Mouse (Mus musculus) liver, embryonic 14.5 days (tissue): ENCODE results near the gene Relb. TPM values are rescaled to one million over a fixed set of nuclear protein-coding genes. Genes with fewer than 3 reads are reported as not detected.

Source experiments
- ATAC-seq: fragments of 200-750 bp; cut with Nextera tagmentation; 2 replicates; pipeline ENCODE4 v1.8.0; 2017; ENCODE audit warnings: moderate number of reproducible peaks, mild to moderate bottlenecking, moderate library complexity; ENCODE audit not compliant: insufficient read depth
- DNase-seq, 3 experiments: peaks; one replicate each; pipeline ENCODE4 v3.0.0-alpha.2; 2012 to 2013; ENCODE audit warnings: low read depth in 3 of 3, low spot score in 3 of 3
- H3K27ac ChIP-seq: fragments of 300-500 bp; sonication (generic); 2 replicates; pipeline ENCODE4 v1.5.1; 2014; ENCODE audit warnings: moderate library complexity, mild to moderate bottlenecking, control low read depth, inconsistent platforms
- H3K27me3 ChIP-seq: fragments of 300-500 bp; sonication (generic); 2 replicates; pipeline ENCODE4 v1.6.1; 2014; ENCODE audit warnings: mild to moderate bottlenecking, low read length, moderate library complexity; ENCODE audit not compliant: control insufficient read depth, insufficient read depth
- H3K36me3 ChIP-seq: fragments of 300-500 bp; sonication (generic); replicated peaks from 2 replicates; pipeline ENCODE4 v1.6.1; 2014; ENCODE audit warnings: low read depth; ENCODE audit not compliant: control insufficient read depth, insufficient read depth
- H3K4me1 ChIP-seq, 2 experiments: fragments of 200-500 bp in 1 of 2; fragments of 300-500 bp in 1 of 2; sonication (generic) in 1 of 2; replicated peaks; 2 replicates each; pipeline ENCODE4 v1.6.1; 2012 to 2014; ENCODE audit warnings: antibody characterized with exemption in 1 of 2, inconsistent platforms in 1 of 2, low read length in 1 of 2; ENCODE audit not compliant: control insufficient read depth in 2 of 2, insufficient read depth in 2 of 2
- H3K4me2 ChIP-seq: fragments of 300-500 bp; sonication (generic); 2 replicates; pipeline ENCODE4 v1.6.1; 2014; ENCODE audit warnings: low read depth, mild to moderate bottlenecking, control low read depth, moderate library complexity
- H3K4me3 ChIP-seq, 2 experiments: fragments of 200-500 bp in 1 of 2; fragments of 300-500 bp in 1 of 2; sonication (generic) in 1 of 2; 2 replicates each; pipeline ENCODE4 v1.5.1; 2012 to 2014; ENCODE audit warnings: low read depth in 2 of 2, low read length in 2 of 2, mild to moderate bottlenecking in 2 of 2, control low read depth in 1 of 2, inconsistent platforms in 1 of 2, moderate library complexity in 1 of 2; ENCODE audit not compliant: insufficient read depth in 1 of 2
- H3K9ac ChIP-seq: fragments of 300-500 bp; sonication (generic); replicated peaks from 2 replicates; pipeline ENCODE4 v1.6.1; 2014; ENCODE audit warnings: mild to moderate bottlenecking, control low read depth, moderate library complexity
- H3K9me3 ChIP-seq: fragments of 300-500 bp; sonication (generic); 2 replicates; pipeline ENCODE4 v1.6.1; 2016; ENCODE audit warnings: low read length, mixed read lengths; ENCODE audit not compliant: control insufficient read depth
- CTCF ChIP-seq: IDR thresholded peaks from 2 replicates; pipeline ENCODE4 v1.5.1; 2016; ENCODE audit warnings: antibody characterized with exemption, low read depth, control low read depth
- EP300 ChIP-seq: IDR thresholded peaks from 2 replicates; pipeline ENCODE4 v1.6.1; 2016; ENCODE audit warnings: antibody characterized with exemption, low read depth
- WGBS: fragments of 180-500 bp; shearing (Covaris S2); extraction: QIAGEN DNeasy Blood & Tissue Kit; methylation state at CpG from one replicate; pipeline ENCODE4 v1.1.7; 2014; ENCODE audit not compliant: insufficient replicate concordance; 5-methylcytosine and 5-hydroxymethylcytosine counted together
- polyA plus RNA-seq, 2 experiments: library from polyadenylated mRNA; depleted of rRNA in 1 of 2; stranded (reverse) in 1 of 2; unstranded in 1 of 2; fragments of >200 nt; fragmentation: Nextera tagmentation in 1 of 2; extraction: Ambion mirVana in 1 of 2; gene quantifications; 2 replicates each; pipeline versions ENCODE4 v1.2.1 to v1.2.3; 2012 to 2014

The Relb gene
- polyA plus RNA-seq, 2 experiments, result 0.89 to 1.1 TPM

- H3K27me3 ChIP-seq, result no peaks in the 10 kb centered on the region
- no peak overlapping the region for H3K4me3 ChIP-seq
- H3K9ac ChIP-seq, result no peak overlapping the region
- TF ChIP-seq EP300 (no peak), CTCF (peak; percentile 87)
- DNase-seq (peak in 2 of 3 experiments; percentile 54 to 56), ATAC-seq (no peak; the same call in 1 of the 2 replicates)
- H3K36me3 ChIP-seq, result peaks cover 53% of the 10 kb centered on the region
- 23% methylated on average over 3 of the region's 3 CpGs for WGBS
- no peak overlapping the region for H3K27ac ChIP-seq
- no peaks in the 10 kb centered on the region for H3K9me3 ChIP-seq
- H3K4me1 ChIP-seq, result peaks cover 7 to 15% of the 10 kb centered on the region in 2 experiments; a peak in 3 of 4 replicates
- H3K4me2 ChIP-seq, result no peak overlapping the region
Measured at GRCm38 (mm10) chr7:19589207-19589606, 40.0 kb downstream of the Relb start.

DNA sequence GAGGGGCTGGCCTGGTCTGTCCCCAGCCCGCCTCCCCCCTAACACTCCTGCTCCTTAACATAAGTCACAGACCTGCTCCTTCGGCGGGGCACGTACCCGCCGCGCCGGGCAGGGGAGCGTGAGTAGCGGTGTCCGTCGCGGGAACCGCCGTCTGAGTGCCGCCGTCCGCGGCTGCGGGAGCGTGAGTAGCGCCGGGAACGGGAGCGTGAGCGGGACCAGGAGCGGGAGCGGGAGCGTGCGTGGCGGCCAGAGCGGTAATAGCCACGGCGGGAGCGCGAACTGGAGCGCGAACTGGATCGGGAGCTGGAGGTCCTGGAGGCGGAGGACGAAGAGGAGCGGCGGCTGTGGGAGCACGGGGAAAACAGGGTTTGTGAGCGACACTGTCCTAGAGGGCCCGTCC is 43.0 kb downstream of the Relb start:
- ATAC-seq, result no peak
- peaks cover 52% of the 10 kb centered on the region for H3K36me3 ChIP-seq
- no peak overlapping the region for H3K9ac ChIP-seq
- TF ChIP-seq CTCF (no peak), EP300 (no peak)
- no peaks in the 10 kb centered on the region for H3K4me1 ChIP-seq
- H3K27me3 ChIP-seq, result no peaks in the 10 kb centered on the region
- no peak overlapping the region for H3K27ac ChIP-seq
- no peak overlapping the region for H3K4me2 ChIP-seq
- 93% methylated on average over 46 of the region's 46 CpGs for WGBS
- no peak overlapping the region for H3K4me3 ChIP-seq
- no peaks in the 10 kb centered on the region for H3K9me3 ChIP-seq
- no peak for DNase-seq

DNA sequence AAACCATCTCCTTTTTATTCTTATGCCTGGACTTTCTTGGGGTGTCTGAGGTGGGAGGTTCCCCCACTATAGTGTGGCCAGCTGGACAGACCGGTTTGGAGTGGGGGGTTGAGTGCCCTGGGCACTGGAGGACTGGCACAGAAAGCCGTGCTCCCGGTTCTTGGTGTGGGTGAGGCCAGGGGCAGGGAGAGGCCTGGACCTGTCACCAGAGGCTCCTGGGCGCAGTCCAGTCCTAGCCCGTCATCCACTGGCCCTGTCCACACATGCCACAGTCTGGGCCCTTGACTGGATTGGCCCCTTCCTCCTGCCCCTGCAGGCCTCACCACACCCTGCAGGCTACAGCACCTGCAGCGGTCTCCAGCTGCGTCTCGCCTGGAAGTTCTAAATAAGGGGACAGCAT is 48.6 kb downstream of the Relb start:
- Histone ChIP-seq H3K4me2 (no peak overlapping the region), H3K9ac (no peak overlapping the region), H3K4me3 (no peak overlapping the region), H3K4me1 (peaks cover 19 to 20% of the 10 kb centered on the region in 2 experiments), H3K9me3 (no peaks in the 10 kb centered on the region), H3K36me3 (peaks cover 11% of the 10 kb centered on the region), H3K27me3 (no peaks in the 10 kb centered on the region; the same call in 1 of the 2 replicates), H3K27ac (no peak overlapping the region)
- no peak for TF ChIP-seq EP300
- ATAC-seq, result no peak
- WGBS, result 79% methylated on average over 8 of the region's 8 CpGs
- no peak for DNase-seq

DNA sequence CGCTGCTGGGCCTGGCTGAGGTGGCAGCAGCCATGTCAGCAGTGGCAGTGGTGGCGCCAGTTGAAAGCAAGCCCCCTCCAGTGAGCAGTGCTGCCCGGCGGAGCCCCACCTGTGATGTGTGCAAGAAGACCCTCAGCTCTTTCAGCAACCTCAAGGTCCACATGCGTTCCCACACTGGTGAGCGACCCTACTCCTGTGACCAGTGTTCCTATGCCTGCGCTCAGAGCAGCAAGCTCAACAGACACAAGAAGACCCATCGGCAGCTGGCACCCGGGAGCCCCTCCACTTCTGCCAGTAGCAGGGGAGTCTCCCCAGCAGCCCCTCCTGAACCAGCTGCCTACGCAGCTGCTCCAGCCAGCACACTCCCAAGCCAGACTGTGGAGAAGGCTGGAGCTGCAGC is 49.5 kb downstream of the Relb start:
- Histone ChIP-seq H3K4me1 (peaks cover 26 to 27% of the 10 kb centered on the region in 2 experiments), H3K4me2 (no peak overlapping the region), H3K27ac (no peak overlapping the region), H3K27me3 (no peaks in the 10 kb centered on the region; the same call in 1 of the 2 replicates), H3K4me3 (no peak overlapping the region), H3K9ac (no peak overlapping the region), H3K9me3 (no peaks in the 10 kb centered on the region), H3K36me3 (peaks cover 7% of the 10 kb centered on the region)
- no peak for TF ChIP-seq CTCF
- no peak for TF ChIP-seq EP300
- ATAC-seq, result no peak
- no peak for DNase-seq
- 86% methylated on average over 10 of the region's 10 CpGs for WGBS

- H3K4me3 ChIP-seq, result no peak overlapping the region
- DNase-seq, result no peak
- WGBS, result 57% methylated on average over 4 of the region's 4 CpGs
- ATAC-seq, result no peak
- H3K27ac ChIP-seq, result no peak overlapping the region
- H3K9ac ChIP-seq, result no peak overlapping the region; the same call in 1 of the 2 replicates
- no peak for TF ChIP-seq EP300
- TF ChIP-seq CTCF, result no peak
- H3K4me1 ChIP-seq, result peaks cover 28 to 30% of the 10 kb centered on the region in 2 experiments
- H3K4me2 ChIP-seq, result peak overlapping the region; percentile 85
- H3K9me3 ChIP-seq, result no peaks in the 10 kb centered on the region
- H3K36me3 ChIP-seq, result no peaks in the 10 kb centered on the region; the same call in none of the 2 replicates
- no peaks in the 10 kb centered on the region; the same call in 1 of the 2 replicates for H3K27me3 ChIP-seq
Measured at GRCm38 (mm10) chr7:19578436-19578835, 50.8 kb downstream of the Relb start.
